Mouse (Mus musculus): ENCODE measurements around the gene Tmco1. TPM values are rescaled to one million over a fixed set of nuclear protein-coding genes. Genes with fewer than 3 reads are reported as not detected.

The Tmco1 gene
- polyA plus RNA-seq, 1 experiment: 59.8 TPM

GRCm38 (mm10) chr1:167336398-167336797 lies 28.2 kb downstream of the Tmco1 start:
- no peak overlapping the region for H3K4me3 ChIP-seq (ENCODE audit: insufficient read depth, poor library complexity, severe bottlenecking)
- TF ChIP-seq FOSL1 (IDR thresholded peaks at IDR 0.05; ENCODE audit: insufficient read depth, low read length, poor library complexity, severe bottlenecking) (no peak), USF1 (IDR thresholded peaks at IDR 0.05; ENCODE audit: low read depth) (no peak), CEBPB (IDR thresholded peaks at IDR 0.05; ENCODE audit: low read depth) (no peak), MYOD1 (IDR thresholded peaks at IDR 0.05; ENCODE audit: control insufficient read depth, insufficient read length, low read depth) (no peak), MYOG (IDR thresholded peaks at IDR 0.05; ENCODE audit: control insufficient read depth, extremely low read depth, insufficient read length) (no peak), MAX (IDR thresholded peaks at IDR 0.05) (no peak), CTCF (IDR thresholded peaks at IDR 0.05; ENCODE audit: control insufficient read depth, insufficient read depth, insufficient read length) (no peak)
- no peaks in the 10 kb centered on the region for H3K27me3 ChIP-seq (ENCODE audit: control insufficient read depth, insufficient read depth, insufficient read length)
- H3K36me3 ChIP-seq (ENCODE audit: control insufficient read depth, insufficient read depth): peaks cover 12% of the 10 kb centered on the region
- H3ac ChIP-seq (ENCODE audit: control insufficient read depth, insufficient read length, low read depth): no peak overlapping the region
- no peaks in the 10 kb centered on the region for H3K79me2 ChIP-seq (ENCODE audit: control insufficient read depth, insufficient read depth)
- H3K79me3 ChIP-seq (ENCODE audit: low read depth): no peaks in the 10 kb centered on the region

GRCm38 (mm10) chr1:167337463-167338095 lies 29.4 kb downstream of the Tmco1 start:
- Histone ChIP-seq H3K36me3 (ENCODE audit: control insufficient read depth, insufficient read depth) (peaks cover 6% of the 10 kb centered on the region), H3K4me3 (ENCODE audit: insufficient read depth, poor library complexity, severe bottlenecking) (no peak overlapping the region), H3K79me2 (ENCODE audit: control insufficient read depth, insufficient read depth) (no peaks in the 10 kb centered on the region), H3K79me3 (ENCODE audit: low read depth) (no peaks in the 10 kb centered on the region), H3ac (ENCODE audit: control insufficient read depth, insufficient read length, low read depth) (no peak overlapping the region), H3K27me3 (ENCODE audit: control insufficient read depth, insufficient read depth, insufficient read length) (no peaks in the 10 kb centered on the region)
- TF ChIP-seq MAX (IDR thresholded peaks at IDR 0.05): no peak
- TF ChIP-seq FOSL1 (IDR thresholded peaks at IDR 0.05; ENCODE audit: insufficient read depth, low read length, poor library complexity, severe bottlenecking): no peak
- peak; percentile 43 for TF ChIP-seq CTCF (IDR thresholded peaks at IDR 0.05; ENCODE audit: control insufficient read depth, insufficient read depth, insufficient read length)

GRCm38 (mm10) chr1:167339177-167339781 lies 31.1 kb downstream of the Tmco1 start:
- TF ChIP-seq FOSL1 (IDR thresholded peaks at IDR 0.05; ENCODE audit: insufficient read depth, low read length, poor library complexity, severe bottlenecking): no peak
- TF ChIP-seq MAX (IDR thresholded peaks at IDR 0.05): no peak

GRCm38 (mm10) chr1:167340111-167340787 lies 32.1 kb downstream of the Tmco1 start:
- Histone ChIP-seq H3K79me2 (ENCODE audit: control insufficient read depth, insufficient read depth) (no peaks in the 10 kb centered on the region), H3K36me3 (ENCODE audit: control insufficient read depth, insufficient read depth) (no peaks in the 10 kb centered on the region), H3K4me3 (ENCODE audit: insufficient read depth, poor library complexity, severe bottlenecking) (peak overlapping the region; percentile 25), H3K79me3 (ENCODE audit: low read depth) (no peaks in the 10 kb centered on the region), H3K27me3 (ENCODE audit: control insufficient read depth, insufficient read depth, insufficient read length) (no peaks in the 10 kb centered on the region), H3ac (ENCODE audit: control insufficient read depth, insufficient read length, low read depth) (no peak overlapping the region)
- TF ChIP-seq MYOD1 (IDR thresholded peaks at IDR 0.05; ENCODE audit: control insufficient read depth, insufficient read length, low read depth) (no peak), CTCF (IDR thresholded peaks at IDR 0.05; ENCODE audit: control insufficient read depth, insufficient read depth, insufficient read length) (no peak), FOSL1 (IDR thresholded peaks at IDR 0.05; ENCODE audit: insufficient read depth, low read length, poor library complexity, severe bottlenecking) (no peak), MYOG (IDR thresholded peaks at IDR 0.05; ENCODE audit: control insufficient read depth, extremely low read depth, insufficient read length) (no peak), MAX (IDR thresholded peaks at IDR 0.05) (no peak), CEBPB (IDR thresholded peaks at IDR 0.05; ENCODE audit: low read depth) (no peak), USF1 (IDR thresholded peaks at IDR 0.05; ENCODE audit: low read depth) (no peak)

More at GRCm38 (mm10) chr1:167339177-167339781, 31.1 kb downstream of the Tmco1 start:
- Histone ChIP-seq H3K79me3 (ENCODE audit: low read depth) (no peaks in the 10 kb centered on the region), H3K79me2 (ENCODE audit: control insufficient read depth, insufficient read depth) (no peaks in the 10 kb centered on the region), H3K4me3 (ENCODE audit: insufficient read depth, poor library complexity, severe bottlenecking) (no peak overlapping the region), H3K27me3 (ENCODE audit: control insufficient read depth, insufficient read depth, insufficient read length) (no peaks in the 10 kb centered on the region), H3ac (ENCODE audit: control insufficient read depth, insufficient read length, low read depth) (no peak overlapping the region), H3K36me3 (ENCODE audit: control insufficient read depth, insufficient read depth) (no peaks in the 10 kb centered on the region)

GRCm38 (mm10) chr1:167340910-167341528 lies 32.8 kb downstream of the Tmco1 start:
- no peaks in the 10 kb centered on the region for H3K36me3 ChIP-seq (ENCODE audit: control insufficient read depth, insufficient read depth)
- H3ac ChIP-seq (ENCODE audit: control insufficient read depth, insufficient read length, low read depth): no peak overlapping the region
- H3K79me2 ChIP-seq (ENCODE audit: control insufficient read depth, insufficient read depth): no peaks in the 10 kb centered on the region
- H3K79me3 ChIP-seq (ENCODE audit: low read depth): no peaks in the 10 kb centered on the region
- H3K4me3 ChIP-seq (ENCODE audit: insufficient read depth, poor library complexity, severe bottlenecking): no peak overlapping the region
- no peaks in the 10 kb centered on the region for H3K27me3 ChIP-seq (ENCODE audit: control insufficient read depth, insufficient read depth, insufficient read length)
- no peak for TF ChIP-seq CEBPB (IDR thresholded peaks at IDR 0.05; ENCODE audit: low read depth)
- TF ChIP-seq FOSL1 (IDR thresholded peaks at IDR 0.05; ENCODE audit: insufficient read depth, low read length, poor library complexity, severe bottlenecking): no peak
- no peak for TF ChIP-seq USF1 (IDR thresholded peaks at IDR 0.05; ENCODE audit: low read depth)
- no peak for TF ChIP-seq MAX (IDR thresholded peaks at IDR 0.05)
- no peak for TF ChIP-seq MYOD1 (IDR thresholded peaks at IDR 0.05; ENCODE audit: control insufficient read depth, insufficient read length, low read depth)
- no peak for TF ChIP-seq CTCF (IDR thresholded peaks at IDR 0.05; ENCODE audit: control insufficient read depth, insufficient read depth, insufficient read length)
- TF ChIP-seq MYOG (IDR thresholded peaks at IDR 0.05; ENCODE audit: control insufficient read depth, extremely low read depth, insufficient read length): no peak

Data from C2C12 (cell line).